ENCODE assay signal across 9 mouse cellular contexts in the genomic region with DNA sequence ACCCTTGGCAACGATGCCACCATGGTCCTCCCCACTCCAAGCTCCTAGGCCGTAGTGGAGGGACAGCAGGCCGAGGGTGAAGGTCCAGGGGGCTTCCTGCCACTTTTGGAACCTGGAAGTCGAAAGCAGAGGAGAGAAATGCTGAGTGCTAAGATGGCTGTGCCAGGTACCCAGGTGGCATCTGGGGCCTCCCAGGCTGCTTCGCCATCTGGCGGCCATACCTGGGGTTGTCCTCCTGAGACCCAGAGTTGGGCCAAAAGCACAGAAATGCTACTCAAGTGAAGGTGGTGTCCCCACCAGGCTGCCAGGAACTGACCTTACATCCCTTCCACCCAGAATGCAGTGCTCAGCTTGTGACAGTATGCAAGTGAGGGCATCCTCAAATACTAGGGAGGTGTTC. TPM values are rescaled to one million over a fixed set of nuclear protein-coding genes. Genes with fewer than 3 reads are reported as not detected.
DNase-seq lines count a peak whose midpoint lies in the region; ATAC-seq and TF ChIP-seq lines count a peak whose summit lies in the region.
"Had no signal": no experiment of that assay in that cellular context is flagged by ENCODE, and none has a peak within 500 bp of the region (broad histone marks: within the 10 kb centered on the region; RNA-seq: fewer than 3 reads in every experiment).

No protein-coding gene starts in this region.

- no peak overlapping the region for H3K27ac ChIP-seq in liver, embryonic 11.5 days (ENCODE audit: low read depth, low read length)
- 0 out of 2 replicates have a peak overlapping the region, but pooled peaks have one; percentile 0 for H3K27ac ChIP-seq in cerebellum, adult 2 months (ENCODE audit: insufficient read depth, low read length)
- no peak overlapping the region for H3K27ac ChIP-seq in hindbrain, embryonic 11.5 days (ENCODE audit: low read depth, low read length)
- no peak overlapping the region for H3K27ac ChIP-seq in heart, embryonic 10.5 days
- H3K27ac ChIP-seq: forebrain, embryonic 15.5 days; lung, embryonic 15.5 days had no signal

- no peaks in the 10 kb centered on the region for H3K27me3 ChIP-seq in liver, embryonic 11.5 days (replicated peaks; ENCODE audit: control insufficient read depth, insufficient read depth, low read length)
- no peaks in the 10 kb centered on the region for H3K27me3 ChIP-seq in cerebellum, adult 2 months (ENCODE audit: control insufficient read depth, insufficient read depth, low read length)
- H3K27me3 ChIP-seq in hindbrain, embryonic 11.5 days (ENCODE audit: control insufficient read depth, insufficient read depth, low read length), result no peaks in the 10 kb centered on the region
- no peaks in the 10 kb centered on the region; the same call in 1 of the 2 replicates for H3K27me3 ChIP-seq in heart, embryonic 10.5 days (ENCODE audit: insufficient read depth, poor library complexity, severe bottlenecking)
- H3K27me3 ChIP-seq: forebrain, embryonic 15.5 days; lung, embryonic 15.5 days had no signal

- H3K4me1 ChIP-seq in liver, embryonic 11.5 days (replicated peaks; ENCODE audit: control insufficient read depth, insufficient read depth, low read length), result 0 out of 2 replicates have a peak, but pooled peaks cover 3% of the 10 kb centered on the region
- H3K4me1 ChIP-seq in cerebellum, adult 2 months (ENCODE audit: control insufficient read depth, insufficient read depth, low read length), result peaks cover 12% of the 10 kb centered on the region
- H3K4me1 ChIP-seq in hindbrain, embryonic 11.5 days (replicated peaks; ENCODE audit: control insufficient read depth, insufficient read depth, low read length), result no peaks in the 10 kb centered on the region
- peaks cover 21% of the 10 kb centered on the region for H3K4me1 ChIP-seq in heart, embryonic 10.5 days

- DNase-seq in liver, embryonic 11.5 days (ENCODE audit: low spot score), result no peak
- no peak for DNase-seq in liver
- peak; percentile 65 for DNase-seq in MN1 (ENCODE audit: low spot score)
- DNase-seq in cerebellum, adult 2 months, result peak; percentile 81 to 82
- DNase-seq in hindbrain, embryonic 11.5 days (ENCODE audit: low spot score), result no peak
- DNase-seq in heart, embryonic 10.5 days (ENCODE audit: low spot score), result no peak

- peaks cover 10% of the 10 kb centered on the region; the same call in 1 of the 2 replicates for H3K36me3 ChIP-seq in liver, embryonic 11.5 days (ENCODE audit: control insufficient read depth, insufficient read depth, low read length)
- H3K36me3 ChIP-seq in hindbrain, embryonic 11.5 days (ENCODE audit: control insufficient read depth, insufficient read depth, low read length), result peaks cover 18% of the 10 kb centered on the region
- peaks cover 57% of the 10 kb centered on the region for H3K36me3 ChIP-seq in heart, embryonic 10.5 days

- H3K9me3 ChIP-seq in liver, embryonic 11.5 days (ENCODE audit: control insufficient read depth, low read length), result no peaks in the 10 kb centered on the region
- no peaks in the 10 kb centered on the region for H3K9me3 ChIP-seq in hindbrain, embryonic 11.5 days (ENCODE audit: control insufficient read depth, low read length)
- no peaks in the 10 kb centered on the region for H3K9me3 ChIP-seq in heart, embryonic 10.5 days
- H3K9me3 ChIP-seq: forebrain, embryonic 15.5 days; lung, embryonic 15.5 days had no signal

- 0 out of 2 replicates have a peak overlapping the region, but pooled peaks have one; percentile 7 for H3K4me3 ChIP-seq in liver, embryonic 11.5 days (ENCODE audit: low read depth, low read length)
- H3K4me3 ChIP-seq in cerebellum, adult 2 months (replicated peaks; ENCODE audit: insufficient read depth, low read depth, low read length), result no peak overlapping the region
- H3K4me3 ChIP-seq in hindbrain, embryonic 11.5 days (ENCODE audit: low read depth, low read length), result no peak overlapping the region
- H3K4me3 ChIP-seq in heart, embryonic 10.5 days, result no peak overlapping the region
- H3K4me3 ChIP-seq: forebrain, embryonic 15.5 days; lung, embryonic 15.5 days had no signal

- no peak overlapping the region for H3K4me2 ChIP-seq in liver, embryonic 11.5 days
- H3K4me2 ChIP-seq in hindbrain, embryonic 11.5 days (replicated peaks; ENCODE audit: low read depth, low read length), result no peak overlapping the region
- H3K4me2 ChIP-seq: forebrain, embryonic 15.5 days; lung, embryonic 15.5 days had no signal

- no peak for TF ChIP-seq POLR2A in cerebellum, adult 2 months (IDR thresholded peaks at IDR 0.05; ENCODE audit: borderline replicate concordance, insufficient read depth, low read length)

- 77% methylated on average over 6 of the region's 6 CpGs for WGBS in liver, embryonic 11.5 days
- 12% methylated on average over 6 of the region's 6 CpGs for WGBS in cerebellum, adult 2 months
- WGBS in hindbrain, embryonic 11.5 days, result 83% methylated on average over 6 of the region's 6 CpGs
- WGBS in heart, embryonic 10.5 days, result 79% methylated on average over 6 of the region's 6 CpGs

- peak; percentile 72 for TF ChIP-seq CTCF in cerebellum, adult 2 months (IDR thresholded peaks at IDR 0.05; ENCODE audit: borderline replicate concordance, insufficient read depth, low read depth, low read length)

- ATAC-seq in liver, embryonic 11.5 days (replicated peaks; ENCODE audit: low FRiP score), result no peak
- ATAC-seq in megakaryocyte progenitor cell, adult 5-6 weeks (replicated peaks; ENCODE audit: poor library complexity), result peak; percentile 66
- no peak for ATAC-seq in hindbrain, embryonic 11.5 days (ENCODE audit: low FRiP score)
- ATAC-seq: forebrain, embryonic 15.5 days had no signal

- no peak overlapping the region for H3K9ac ChIP-seq in liver, embryonic 11.5 days (ENCODE audit: low read depth, low read length)
- no peak overlapping the region for H3K9ac ChIP-seq in hindbrain, embryonic 11.5 days (ENCODE audit: low read depth, low read length)
- H3K9ac ChIP-seq: forebrain, embryonic 15.5 days; lung, embryonic 15.5 days had no signal

RNA-seq across cellular contexts. Expression of a gene that starts 11.2 kb away (rescaled TPM):
- polyA plus RNA-seq in liver, embryonic 11.5 days (2014; fragmentation: Nextera tagmentation; extraction: Ambion mirVana), result 1.2 and 1.8 TPM in 2 replicates
- 2.3 and 2.8 TPM in 2 replicates for polyA plus RNA-seq in cerebellum, adult 2 months (2012; rRNA removed)
- total RNA-seq in megakaryocyte progenitor cell, adult 5-6 weeks (2015), result 0.54 and 1.7 TPM in 2 replicates
- 3.5 TPM in 1 of 2 replicates, not detected in the other for total RNA-seq in megakaryocyte progenitor cell, adult 5-6 weeks (2017)
- polyA plus RNA-seq in hindbrain, embryonic 11.5 days (2014; fragmentation: Nextera tagmentation; extraction: Ambion mirVana), result 4.5 and 5.6 TPM in 2 replicates
- 1.2 and 2.3 TPM in 2 replicates for polyA plus RNA-seq in heart, embryonic 10.5 days (2016; fragmentation: Nextera tagmentation; extraction: Ambion mirVana)

RNA-seq across cellular contexts. Expression of a gene that starts 26.0 kb away (rescaled TPM):
- 0.36 and 0.47 TPM in 2 replicates for polyA plus RNA-seq in liver, embryonic 11.5 days (2014; fragmentation: Nextera tagmentation; extraction: Ambion mirVana)
- 2.7 and 3.2 TPM in 2 replicates for polyA plus RNA-seq in cerebellum, adult 2 months (2012; rRNA removed)
- 0.17 and 0.32 TPM in 2 replicates for total RNA-seq in megakaryocyte progenitor cell, adult 5-6 weeks (2015)
- 2.1 and 2.2 TPM in 2 replicates for total RNA-seq in megakaryocyte progenitor cell, adult 5-6 weeks (2017)
- 0.57 and 0.88 TPM in 2 replicates for polyA plus RNA-seq in hindbrain, embryonic 11.5 days (2014; fragmentation: Nextera tagmentation; extraction: Ambion mirVana)
- 0.79 and 1.5 TPM in 2 replicates for polyA plus RNA-seq in heart, embryonic 10.5 days (2016; fragmentation: Nextera tagmentation; extraction: Ambion mirVana)

RNA-seq across cellular contexts. Expression of a gene that starts 26.1 kb away (rescaled TPM):
- polyA plus RNA-seq in liver, embryonic 11.5 days (2014; fragmentation: Nextera tagmentation; extraction: Ambion mirVana), result 13.7 and 14.1 TPM in 2 replicates
- polyA plus RNA-seq in cerebellum, adult 2 months (2012; rRNA removed), result 40.4 and 45.1 TPM in 2 replicates
- total RNA-seq in megakaryocyte progenitor cell, adult 5-6 weeks (2015), result 7.3 and 8.0 TPM in 2 replicates
- total RNA-seq in megakaryocyte progenitor cell, adult 5-6 weeks (2017), result 5.7 and 8.0 TPM in 2 replicates
- polyA plus RNA-seq in hindbrain, embryonic 11.5 days (2014; fragmentation: Nextera tagmentation; extraction: Ambion mirVana), result 8.5 and 8.8 TPM in 2 replicates
- 19.5 and 19.7 TPM in 2 replicates for polyA plus RNA-seq in heart, embryonic 10.5 days (2016; fragmentation: Nextera tagmentation; extraction: Ambion mirVana)

RNA-seq across cellular contexts. Expression of a gene that starts 48.1 kb away (rescaled TPM):
- polyA plus RNA-seq in liver, embryonic 11.5 days (2014; fragmentation: Nextera tagmentation; extraction: Ambion mirVana), result 0.12 and 0.26 TPM in 2 replicates
- 0.14 and 0.20 TPM in 2 replicates for polyA plus RNA-seq in cerebellum, adult 2 months (2012; rRNA removed)
- 0.05 TPM in 1 of 2 replicates, not detected in the other for total RNA-seq in megakaryocyte progenitor cell, adult 5-6 weeks (2015)
- total RNA-seq in megakaryocyte progenitor cell, adult 5-6 weeks (2017), result 0.54 TPM in 1 of 2 replicates, not detected in the other
- polyA plus RNA-seq in hindbrain, embryonic 11.5 days (2014; fragmentation: Nextera tagmentation; extraction: Ambion mirVana), result 0.17 and 0.23 TPM in 2 replicates
- polyA plus RNA-seq in heart, embryonic 10.5 days (2016; fragmentation: Nextera tagmentation; extraction: Ambion mirVana), result 0.05 and 0.10 TPM in 2 replicates

Comparison
In these comparisons a context has a peak if more than half of its experiments do, and no peak if none do; other contexts are left out.
1. DNase-seq: peak in MN1 (single experiment) and cerebellum, adult 2 months (2 of 2); none in liver, embryonic 11.5 days (single experiment), liver (single experiment), hindbrain, embryonic 11.5 days (single experiment) and heart, embryonic 10.5 days (single experiment).